Mouse (Mus musculus) intestine, embryonic 16.5 days (tissue): ENCODE results near the gene Capn5. TPM values are rescaled to one million over a fixed set of nuclear protein-coding genes. Genes with fewer than 3 reads are reported as not detected.

ENCODE experiments used
- ATAC-seq: fragments of 200-750 bp; cut with Nextera tagmentation; 2 replicates; pipeline ENCODE4 v1.8.0; 2017; ENCODE audit warnings: moderate TSS enrichment, moderate library complexity
- H3K27ac ChIP-seq: fragments of 300-500 bp; sonication (generic); 2 replicates; pipeline ENCODE4 v1.5.1; 2014; ENCODE audit warnings: mild to moderate bottlenecking, low read length
- H3K27me3 ChIP-seq: fragments of 300-500 bp; sonication (generic); replicated peaks from 2 replicates; pipeline ENCODE4 v1.6.1; 2014; ENCODE audit warnings: low read length, control low read depth, mixed read lengths; ENCODE audit not compliant: control insufficient read depth, insufficient read depth
- H3K36me3 ChIP-seq: fragments of 300-500 bp; sonication (generic); 2 replicates; pipeline ENCODE4 v1.6.1; 2014; ENCODE audit warnings: low read length, control low read depth; ENCODE audit not compliant: control insufficient read depth, insufficient read depth
- H3K4me1 ChIP-seq: fragments of 300-500 bp; sonication (generic); 2 replicates; pipeline ENCODE4 v1.6.1; 2014; ENCODE audit warnings: low read length, control low read depth, mixed read lengths; ENCODE audit not compliant: control insufficient read depth, insufficient read depth
- H3K4me2 ChIP-seq: fragments of 300-500 bp; sonication (generic); 2 replicates; pipeline ENCODE4 v1.6.1; 2014; ENCODE audit warnings: low read depth, low read length, control low read depth
- H3K4me3 ChIP-seq: fragments of 300-500 bp; sonication (generic); 2 replicates; pipeline ENCODE4 v1.5.1; 2014; ENCODE audit warnings: mild to moderate bottlenecking, low read length
- H3K9ac ChIP-seq: fragments of 300-500 bp; sonication (generic); 2 replicates; pipeline ENCODE4 v1.6.1; 2014; ENCODE audit warnings: low read depth, low read length
- H3K9me3 ChIP-seq: fragments of 300-500 bp; sonication (generic); 2 replicates; pipeline ENCODE4 v1.6.1; 2016; ENCODE audit warnings: low read length, control low read depth; ENCODE audit not compliant: control insufficient read depth
- WGBS: fragments of 180-500 bp; shearing (Covaris S2); extraction: QIAGEN DNeasy Blood & Tissue Kit; methylation state at CpG from one replicate; pipeline ENCODE4 v1.1.7; 2014; 5-methylcytosine and 5-hydroxymethylcytosine counted together
- polyA plus RNA-seq: library from polyadenylated mRNA; unstranded; fragments of >200 nt; fragmentation: Nextera tagmentation; extraction: Ambion mirVana; gene quantifications from 2 replicates; pipeline ENCODE4 v1.2.1, GENCODE M21; 2015

The Capn5 gene
- polyA plus RNA-seq, 1 experiment from 2014 or later = 10.9 TPM

- 94% methylated on average over 8 of the region's 8 CpGs for WGBS
- ATAC-seq = no peak
Observed at GRCm38 (mm10) chr7:98097557-98097956, 80.5 kb downstream of the Capn5 start.

GRCm38 (mm10) chr7:98095852-98096251 is 82.2 kb downstream of the Capn5 start:
- 94% methylated on average over 4 of the region's 4 CpGs for WGBS
- ATAC-seq = no peak
- H3K27me3 ChIP-seq = no peaks in the 10 kb centered on the region
- H3K36me3 ChIP-seq = peaks cover 12% of the 10 kb centered on the region
- no peaks in the 10 kb centered on the region for H3K4me1 ChIP-seq
- H3K4me3 ChIP-seq = no peak overlapping the region
- 0 out of 2 replicates have a peak, but pooled peaks cover 3% of the 10 kb centered on the region for H3K9me3 ChIP-seq
- H3K4me2 ChIP-seq = no peak overlapping the region
- H3K9ac ChIP-seq = no peak overlapping the region
- H3K27ac ChIP-seq = no peak overlapping the region

More at GRCm38 (mm10) chr7:98097557-98097956, 80.5 kb downstream of the Capn5 start:
- Histone ChIP-seq H3K4me3 (no peak overlapping the region), H3K9me3 (0 out of 2 replicates have a peak, but pooled peaks cover 3% of the 10 kb centered on the region), H3K27ac (no peak overlapping the region), H3K9ac (no peak overlapping the region), H3K4me1 (no peaks in the 10 kb centered on the region), H3K4me2 (no peak overlapping the region), H3K36me3 (peaks cover 12% of the 10 kb centered on the region), H3K27me3 (no peaks in the 10 kb centered on the region)

GRCm38 (mm10) chr7:98086346-98086745 is 91.7 kb downstream of the Capn5 start:
- Histone ChIP-seq H3K4me2 (no peak overlapping the region), H3K4me1 (peaks cover 9% of the 10 kb centered on the region), H3K27me3 (no peaks in the 10 kb centered on the region), H3K9ac (no peak overlapping the region), H3K9me3 (no peaks in the 10 kb centered on the region), H3K27ac (no peak overlapping the region), H3K4me3 (no peak overlapping the region), H3K36me3 (no peaks in the 10 kb centered on the region)
- WGBS = 43% methylated on average over 2 of the region's 2 CpGs
- no peak for ATAC-seq

- ATAC-seq = no peak
Observed at GRCm38 (mm10) chr7:98085314-98085713, 92.8 kb downstream of the Capn5 start.

GRCm38 (mm10) chr7:98084541-98085293 is 93.4 kb downstream of the Capn5 start:
- no peaks in the 10 kb centered on the region for H3K9me3 ChIP-seq
- WGBS = 26% methylated on average over 12 of the region's 12 CpGs
- ATAC-seq = peak; percentile 15; the same call in 1 of the 2 replicates
- H3K27me3 ChIP-seq = no peaks in the 10 kb centered on the region
- 0 out of 2 replicates have a peak overlapping the region, but pooled peaks have one; percentile 11 for H3K9ac ChIP-seq
- no peak overlapping the region for H3K27ac ChIP-seq
- H3K36me3 ChIP-seq = no peaks in the 10 kb centered on the region
- no peak overlapping the region for H3K4me2 ChIP-seq
- no peak overlapping the region for H3K4me3 ChIP-seq
- peaks cover 9% of the 10 kb centered on the region for H3K4me1 ChIP-seq

More at GRCm38 (mm10) chr7:98085314-98085713, 92.8 kb downstream of the Capn5 start:
- H3K27me3 ChIP-seq = no peaks in the 10 kb centered on the region
- no peak overlapping the region for H3K4me2 ChIP-seq
- no peak overlapping the region for H3K9ac ChIP-seq
- no peaks in the 10 kb centered on the region for H3K9me3 ChIP-seq
- peaks cover 9% of the 10 kb centered on the region for H3K4me1 ChIP-seq
- no peak overlapping the region for H3K27ac ChIP-seq
- no peak overlapping the region for H3K4me3 ChIP-seq
- no peaks in the 10 kb centered on the region for H3K36me3 ChIP-seq
- WGBS = 72% methylated on average over 7 of the region's 7 CpGs

GRCm38 (mm10) chr7:98082376-98082775 is 95.7 kb downstream of the Capn5 start:
- H3K27me3 ChIP-seq = no peaks in the 10 kb centered on the region
- H3K36me3 ChIP-seq = no peaks in the 10 kb centered on the region
- 22% methylated on average over 5 of the region's 5 CpGs for WGBS
- no peak overlapping the region for H3K9ac ChIP-seq
- H3K4me3 ChIP-seq = no peak overlapping the region
- no peak overlapping the region for H3K27ac ChIP-seq
- H3K9me3 ChIP-seq = no peaks in the 10 kb centered on the region
- no peak for ATAC-seq
- peaks cover 9% of the 10 kb centered on the region for H3K4me1 ChIP-seq
- no peak overlapping the region for H3K4me2 ChIP-seq

GRCm38 (mm10) chr7:98077453-98077852 is 100.6 kb downstream of the Capn5 start:
- H3K4me1 ChIP-seq = peaks cover 2% of the 10 kb centered on the region
- H3K4me3 ChIP-seq = no peak overlapping the region
- H3K36me3 ChIP-seq = no peaks in the 10 kb centered on the region
- no peak for ATAC-seq
- WGBS = 88% methylated on average over 11 of the region's 11 CpGs
- no peaks in the 10 kb centered on the region for H3K27me3 ChIP-seq
- H3K9ac ChIP-seq = no peak overlapping the region
- no peaks in the 10 kb centered on the region for H3K9me3 ChIP-seq
- H3K4me2 ChIP-seq = no peak overlapping the region
- H3K27ac ChIP-seq = no peak overlapping the region

GRCm38 (mm10) chr7:98071620-98072019 is 106.5 kb downstream of the Capn5 start:
- H3K9ac ChIP-seq = no peak overlapping the region
- WGBS = 35% methylated on average over 5 of the region's 5 CpGs
- H3K9me3 ChIP-seq = no peaks in the 10 kb centered on the region
- H3K27ac ChIP-seq = no peak overlapping the region
- H3K27me3 ChIP-seq = no peaks in the 10 kb centered on the region
- no peak overlapping the region for H3K4me3 ChIP-seq
- ATAC-seq = peak; percentile 64
- peaks cover 4% of the 10 kb centered on the region; the same call in 1 of the 2 replicates for H3K36me3 ChIP-seq
- H3K4me2 ChIP-seq = no peak overlapping the region
- no peaks in the 10 kb centered on the region for H3K4me1 ChIP-seq
